Mouse (Mus musculus) c-Kit-positive CD71-negative TER-119-negative erythroid progenitor cells, embryonic 14.5 days (primary cell): ENCODE data around the gene Invs.
A peak's percentile ranks its signal among the peaks of the same experiment; 100 is the strongest.

Experiments used
- DNase-seq: peaks from one replicate; pipeline ENCODE4 v3.0.0-alpha.2; 2013; ENCODE audit warnings: low read depth

Invs gene

GRCm38 (mm10) chr4:48461060-48461459 is 181.5 kb downstream of the Invs start:
- DNase-seq = no peak

- DNase-seq = no peak
Observed at GRCm38 (mm10) chr4:48470977-48471376, 191.4 kb downstream of the Invs start.

DNA sequence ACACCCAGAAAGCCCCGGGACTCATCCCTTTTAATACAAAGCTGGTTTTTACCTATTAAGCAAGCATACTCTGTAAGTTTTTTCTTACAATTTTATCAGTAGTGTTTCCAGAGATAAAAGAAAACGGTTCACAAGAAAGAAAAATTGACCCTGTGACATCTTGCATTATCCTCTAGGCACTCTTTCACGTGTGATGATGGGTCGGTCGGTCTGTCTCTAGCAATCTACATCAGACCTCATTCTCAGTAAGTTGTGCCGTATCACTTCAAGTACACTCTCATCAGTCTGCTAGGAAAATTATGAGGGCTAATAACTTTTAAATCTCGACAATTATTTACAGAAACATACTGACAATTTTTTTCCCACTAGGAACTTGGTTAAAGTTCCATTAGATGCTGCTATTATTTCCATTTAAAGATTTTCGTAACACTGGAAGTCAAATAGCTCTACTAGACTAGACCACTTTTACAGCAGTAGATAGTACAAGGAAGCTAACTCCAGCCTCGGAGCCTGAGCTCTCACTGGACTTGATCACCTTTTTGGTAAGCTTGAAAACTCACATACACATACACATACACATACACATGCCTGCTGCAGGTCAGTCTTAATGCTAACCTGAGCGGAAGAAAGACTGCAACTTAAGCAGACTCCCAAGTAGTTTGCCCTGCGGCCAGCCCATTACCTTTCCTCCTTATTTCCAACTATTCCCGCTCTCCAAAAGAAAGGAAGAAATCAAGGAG is 192.7 kb downstream of the Invs start:
- DNase-seq = no peak

DNA sequence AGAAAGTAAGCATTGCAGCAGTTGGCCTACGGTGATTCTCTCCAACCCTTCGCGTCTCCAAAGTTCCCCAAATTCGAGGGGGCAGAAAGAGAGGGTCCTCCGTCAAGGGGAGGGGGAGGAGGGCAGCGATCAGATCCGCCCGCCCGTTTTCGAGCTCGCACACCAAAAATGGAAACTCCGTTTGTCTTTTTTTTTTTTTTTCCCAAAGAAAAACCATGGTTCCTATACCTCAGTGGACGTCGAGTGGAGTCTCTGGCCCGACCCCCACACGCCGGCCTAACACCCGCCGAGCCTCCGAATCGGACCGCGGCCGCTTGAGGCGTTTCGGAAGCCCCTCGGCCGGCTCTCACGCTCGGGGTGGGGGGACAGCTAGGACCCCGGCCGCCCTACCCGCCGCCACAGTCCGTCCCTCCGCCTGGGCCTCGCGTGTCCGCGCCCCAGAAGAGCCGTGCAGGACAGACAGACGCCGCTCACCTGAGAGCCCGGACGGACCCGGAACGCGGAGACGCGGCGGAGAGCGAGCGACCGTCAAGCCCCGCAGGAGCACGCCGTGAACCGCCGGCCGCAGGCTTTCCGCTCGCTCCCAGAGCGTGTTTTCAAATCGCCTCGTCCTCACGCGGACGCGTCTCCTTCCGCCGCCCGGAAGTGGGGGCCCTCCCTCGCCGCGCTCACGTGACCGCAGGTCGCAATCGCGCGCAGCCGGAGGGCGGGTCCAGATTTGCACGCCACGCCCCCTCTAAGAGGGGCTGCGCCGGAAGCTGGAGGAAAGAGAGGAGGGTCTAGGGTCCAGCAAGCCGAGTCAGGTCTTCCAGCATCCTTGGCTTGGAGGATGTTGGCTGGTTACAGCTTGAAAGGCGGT is 193.5 kb downstream of the Invs start, which contains the start of gene Tex10:
Gene Tex10 (minus strand): TSS at position 668 of the 859 bp plus-strand sequence.
- DNase-seq = peak; percentile 68

DNA sequence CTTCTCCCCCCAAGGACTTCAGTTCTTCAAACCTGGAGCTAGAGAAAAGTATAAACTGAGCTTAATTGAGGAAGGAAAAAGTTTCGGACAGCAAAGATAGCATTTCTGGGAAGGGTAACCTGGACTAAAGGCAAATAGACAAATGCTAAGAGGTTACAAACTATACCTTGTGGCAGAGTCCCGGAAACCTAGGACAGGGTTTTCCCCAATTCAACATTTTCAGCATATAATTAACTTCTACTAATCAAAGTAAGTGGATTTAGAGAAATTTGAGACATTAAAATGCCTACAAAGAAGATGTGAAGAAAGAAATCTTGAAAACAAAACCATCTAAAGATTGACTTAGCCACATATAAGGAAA is 194.1 kb downstream of the Invs start:
- DNase-seq = no peak

- no peak for DNase-seq
Observed at GRCm38 (mm10) chr4:48481287-48481686, 201.7 kb downstream of the Invs start.
